ENCODE assay signal across 8 mouse cellular contexts in the genomic region with DNA sequence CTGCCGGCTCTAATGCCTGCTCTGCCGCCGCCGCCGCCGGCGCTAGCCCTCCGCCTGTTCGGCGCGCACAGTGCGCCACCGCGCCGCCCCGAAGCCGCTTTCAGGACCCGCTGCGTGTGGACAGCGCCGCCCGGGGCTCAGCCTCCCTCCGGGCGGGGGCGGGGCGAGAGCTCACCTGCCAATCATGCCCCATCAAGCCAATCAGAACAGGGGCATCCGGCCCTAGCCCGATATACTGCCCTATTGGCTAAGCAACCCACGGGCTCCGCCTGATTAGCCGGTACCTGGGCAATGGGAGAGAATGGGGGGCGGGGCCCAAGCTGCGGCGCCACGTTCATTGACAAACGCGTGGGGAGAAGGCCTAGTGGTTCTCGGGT. TPM values are rescaled to one million over a fixed set of nuclear protein-coding genes. Genes with fewer than 3 reads are reported as not detected.
A peak's percentile ranks its signal among the peaks of the same experiment; 100 is the strongest.
DNase-seq lines count a peak whose midpoint lies in the region; ATAC-seq and TF ChIP-seq lines count a peak whose summit lies in the region.

No protein-coding gene starts in this region.

- peak; percentile 97 for ATAC-seq in embryonic facial prominence, embryonic 11.5 days (replicated peaks; ENCODE audit: insufficient number of reproducible peaks, low FRiP score, low TSS enrichment, low read depth)
- peak; percentile 99 for ATAC-seq in limb, embryonic 12.5 days (ENCODE audit: insufficient number of reproducible peaks, insufficient read depth, low FRiP score, low TSS enrichment, low read depth)
- ATAC-seq in midbrain, embryonic 13.5 days, result peak; percentile 99

- TF ChIP-seq POLR2A in heart, adult 2 months (IDR thresholded peaks at IDR 0.05; ENCODE audit: insufficient read depth, low read depth, low read length), result no peak

- peaks cover 7% of the 10 kb centered on the region for H3K4me1 ChIP-seq in embryonic facial prominence, embryonic 11.5 days (ENCODE audit: control insufficient read depth, insufficient read depth, low read length)
- no peaks in the 10 kb centered on the region for H3K4me1 ChIP-seq in heart, adult 2 months (ENCODE audit: control insufficient read depth, insufficient read depth, low read length)
- H3K4me1 ChIP-seq in limb, embryonic 12.5 days (replicated peaks), result peaks cover 10% of the 10 kb centered on the region
- H3K4me1 ChIP-seq in midbrain, embryonic 13.5 days (replicated peaks), result peaks cover 30% of the 10 kb centered on the region

- peak overlapping the region; percentile 70 for H3K4me2 ChIP-seq in embryonic facial prominence, embryonic 11.5 days (ENCODE audit: low read depth, low read length)
- peak overlapping the region; percentile 69 for H3K4me2 ChIP-seq in limb, embryonic 12.5 days
- H3K4me2 ChIP-seq in midbrain, embryonic 13.5 days (replicated peaks), result peak overlapping the region; percentile 69

- TF ChIP-seq CTCF in heart, adult 2 months (IDR thresholded peaks at IDR 0.05), result no peak

- peak overlapping the region; percentile 37 for H3K4me3 ChIP-seq in embryonic facial prominence, embryonic 11.5 days (ENCODE audit: low read depth, low read length)
- H3K4me3 ChIP-seq in heart, adult 2 months, result peak overlapping the region; percentile 35
- H3K4me3 ChIP-seq in limb, embryonic 12.5 days (replicated peaks), result peak overlapping the region; percentile 41
- H3K4me3 ChIP-seq in midbrain, embryonic 13.5 days (replicated peaks), result peak overlapping the region; percentile 51

- no peak overlapping the region for H3K27ac ChIP-seq in embryonic facial prominence, embryonic 11.5 days (replicated peaks; ENCODE audit: low read depth, low read length)
- no peak overlapping the region for H3K27ac ChIP-seq in heart, adult 2 months
- no peak overlapping the region for H3K27ac ChIP-seq in limb, embryonic 12.5 days
- peak overlapping the region; percentile 73 for H3K27ac ChIP-seq in midbrain, embryonic 13.5 days

- under 1% methylated on average over 38 of the region's 38 CpGs for WGBS in embryonic facial prominence, embryonic 11.5 days
- WGBS in heart, adult 2 months, result under 1% methylated on average over 38 of the region's 38 CpGs
- WGBS in limb, embryonic 12.5 days, result 1% methylated on average over 38 of the region's 38 CpGs
- under 1% methylated on average over 32 of the region's 38 CpGs for WGBS in midbrain, embryonic 13.5 days

- no peak for TF ChIP-seq EP300 in heart, adult 2 months (IDR thresholded peaks at IDR 0.05; ENCODE audit: insufficient read depth, low read depth, low read length)

- intact Hi-C loops in heart, adult 2 months (cut with DNase I), result no loop called here

- H3K36me3 ChIP-seq in embryonic facial prominence, embryonic 11.5 days (replicated peaks; ENCODE audit: control insufficient read depth, insufficient read depth, low read depth, low read length), result no peaks in the 10 kb centered on the region
- H3K36me3 ChIP-seq in heart, adult 2 months (ENCODE audit: control insufficient read depth, insufficient read depth, low read length), result no peaks in the 10 kb centered on the region
- no peaks in the 10 kb centered on the region for H3K36me3 ChIP-seq in limb, embryonic 12.5 days
- no peaks in the 10 kb centered on the region for H3K36me3 ChIP-seq in midbrain, embryonic 13.5 days

- H3K9ac ChIP-seq in embryonic facial prominence, embryonic 11.5 days (replicated peaks; ENCODE audit: low read length), result no peak overlapping the region
- no peak overlapping the region for H3K9ac ChIP-seq in heart, adult 2 months (ENCODE audit: low read depth, low read length)
- H3K9ac ChIP-seq in limb, embryonic 12.5 days (replicated peaks), result no peak overlapping the region
- peak overlapping the region; percentile 67 for H3K9ac ChIP-seq in midbrain, embryonic 13.5 days (replicated peaks)

- DNase-seq in adrenal gland, postnatal 25 days, result peak; percentile 90
- DNase-seq in embryonic facial prominence, embryonic 11.5 days (ENCODE audit: low spot score), result peak; percentile 96
- peak; percentile 83 for DNase-seq in heart, adult 2 months
- DNase-seq in kidney, adult 11 months, result peak; percentile 77
- peak; percentile 55 for DNase-seq in skeletal muscle tissue, adult 2 months (ENCODE audit: low read depth, low spot score)
- DNase-seq in yolk sac, embryonic 10.5 days (ENCODE audit: low spot score), result peak; percentile 93

- no peaks in the 10 kb centered on the region for H3K79me2 ChIP-seq in heart, adult 2 months (replicated peaks; ENCODE audit: control insufficient read depth, insufficient read depth, low read length)

- H3K9me3 ChIP-seq in embryonic facial prominence, embryonic 11.5 days (replicated peaks; ENCODE audit: control insufficient read depth, low read length), result no peaks in the 10 kb centered on the region
- H3K9me3 ChIP-seq in limb, embryonic 12.5 days, result no peaks in the 10 kb centered on the region
- no peaks in the 10 kb centered on the region for H3K9me3 ChIP-seq in midbrain, embryonic 13.5 days

- peaks cover 93% of the 10 kb centered on the region for H3K27me3 ChIP-seq in embryonic facial prominence, embryonic 11.5 days (ENCODE audit: control insufficient read depth, insufficient read depth, low read length)
- peaks cover 31% of the 10 kb centered on the region for H3K27me3 ChIP-seq in heart, adult 2 months (ENCODE audit: control insufficient read depth, insufficient read depth, low read length)
- peaks cover 100% of the 10 kb centered on the region for H3K27me3 ChIP-seq in limb, embryonic 12.5 days
- peaks cover 99% of the 10 kb centered on the region for H3K27me3 ChIP-seq in midbrain, embryonic 13.5 days

RNA-seq across cellular contexts. Expression of gene Pax5, which starts 5.9 kb away (rescaled TPM):
- total RNA-seq in adrenal gland, postnatal 25 days (2021), result 0.48 and 1.4 TPM in 2 replicates
- 0.28 and 0.72 TPM in 2 replicates for polyA plus RNA-seq in embryonic facial prominence, embryonic 11.5 days (2014; fragmentation: Nextera tagmentation; extraction: Ambion mirVana)
- 1 to 10 TPM in 1 of 2 experiments, under 1 TPM in 1; 0.68 to 1.5 TPM for total RNA-seq in heart, adult 2 months (2021)
- 0.67 and 1.1 TPM in 2 replicates for polyA plus RNA-seq in heart, adult 2 months (2012; rRNA removed)
- not detected in 2 replicates for polyA plus RNA-seq in limb, embryonic 12.5 days (2016; fragmentation: Nextera tagmentation; extraction: Ambion mirVana)
- polyA plus RNA-seq in midbrain, embryonic 13.5 days (2015; fragmentation: Nextera tagmentation; extraction: Ambion mirVana), result 9.7 and 10.4 TPM in 2 replicates

RNA-seq across cellular contexts. Expression of gene Zcchc7, which starts 51.3 kb away (rescaled TPM):
- total RNA-seq in adrenal gland, postnatal 25 days (2021), result 61.2 and 71.2 TPM in 2 replicates
- 16.3 and 19.0 TPM in 2 replicates for polyA plus RNA-seq in embryonic facial prominence, embryonic 11.5 days (2014; fragmentation: Nextera tagmentation; extraction: Ambion mirVana)
- total RNA-seq in heart, adult 2 months (2021), result 10 to 100 TPM; 12.4 to 12.9 TPM
- 6.7 and 12.8 TPM in 2 replicates for polyA plus RNA-seq in heart, adult 2 months (2012; rRNA removed)
- polyA plus RNA-seq in limb, embryonic 12.5 days (2016; fragmentation: Nextera tagmentation; extraction: Ambion mirVana), result 29.0 TPM in 2 replicates
- polyA plus RNA-seq in midbrain, embryonic 13.5 days (2015; fragmentation: Nextera tagmentation; extraction: Ambion mirVana), result 33.4 and 39.1 TPM in 2 replicates
